Mouse (Mus musculus) ES-E14 (cell line): ENCODE results near the gene Psmb2.

Source experiments
- CHD2 ChIP-seq: IDR thresholded peaks from 2 replicates; pipeline ENCODE4 v1.6.1; 2014; ENCODE audit warnings: mild to moderate bottlenecking, low read depth, low read length, inconsistent platforms
- HCFC1 ChIP-seq: IDR thresholded peaks from 2 replicates; pipeline ENCODE4 v1.6.1; 2012; ENCODE audit warnings: low read length, inconsistent platforms, borderline replicate concordance; ENCODE audit not compliant: insufficient read depth
- MAFK ChIP-seq: IDR thresholded peaks from 2 replicates; pipeline ENCODE4 v1.6.1; 2014; ENCODE audit warnings: mild to moderate bottlenecking, low read depth, low read length, inconsistent platforms; ENCODE audit not compliant: insufficient read depth
- ZC3H11A ChIP-seq: IDR thresholded peaks from 2 replicates; pipeline ENCODE4 v1.6.1; 2012; ENCODE audit warnings: low read depth, mild to moderate bottlenecking, inconsistent platforms, low read length, borderline replicate concordance
- ZNF384 ChIP-seq: IDR thresholded peaks from 2 replicates; pipeline ENCODE4 v1.6.1; 2012; ENCODE audit warnings: low read depth, low read length, inconsistent platforms

- no peak for TF ChIP-seq HCFC1
- no peak for TF ChIP-seq ZC3H11A
- TF ChIP-seq ZNF384 = no peak
- TF ChIP-seq CHD2 = no peak
- TF ChIP-seq MAFK = no peak
Observed at GRCm38 (mm10) chr4:126743713-126744112, 66.3 kb downstream of the Psmb2 start.
